Mouse (Mus musculus): Measurements from ENCODE around the gene Qpctl.

- no peak for TF ChIP-seq CTCF (IDR thresholded peaks at IDR 0.05; ENCODE audit: borderline replicate concordance, extremely low read depth, insufficient read depth, insufficient read length)
- no peak for TF ChIP-seq POLR2A (IDR thresholded peaks at IDR 0.05; ENCODE audit: borderline replicate concordance, extremely low read depth, insufficient read depth, insufficient read length, poor library complexity, severe bottlenecking)
Measured at GRCm38 (mm10) chr7:19136673-19137334, 12.3 kb downstream of the Qpctl start.

All from brain, embryonic 14.5 days (tissue).